Mouse (Mus musculus): Measurements from ENCODE around the gene Olfr353.

GRCm38 (mm10) chr2:36868160-36868559 is 24.6 kb downstream of the Olfr353 start, which contains the start of gene Olfr352:
- no peak for TF ChIP-seq CTCF (IDR thresholded peaks at IDR 0.05; ENCODE audit: control insufficient read depth, insufficient read depth, insufficient read length)
- TF ChIP-seq USF1 (IDR thresholded peaks at IDR 0.05; ENCODE audit: low read depth): no peak
- TF ChIP-seq MYOD1 (IDR thresholded peaks at IDR 0.05; ENCODE audit: control insufficient read depth, insufficient read length, low read depth): no peak
